Mouse (Mus musculus): Measurements from ENCODE around the gene Htra1. TPM values are rescaled to one million over a fixed set of nuclear protein-coding genes. Genes with fewer than 3 reads are reported as not detected.

Gene Htra1
- polyA plus RNA-seq, 1 experiment: 231 TPM

- DNase-seq: peak in 1 of 2 experiments; percentile 18
- TF ChIP-seq POLR2A (IDR thresholded peaks at IDR 0.05; ENCODE audit: borderline replicate concordance, insufficient read depth, low read length) (no peak), CTCF (IDR thresholded peaks at IDR 0.05; ENCODE audit: borderline replicate concordance, insufficient read depth, low read depth, low read length) (no peak)
- no peaks in the 10 kb centered on the region for H3K27me3 ChIP-seq (ENCODE audit: control insufficient read depth, insufficient read depth, low read length)
- peak overlapping the region; percentile 70 for H3K27ac ChIP-seq (ENCODE audit: insufficient read depth, low read length)
- no peak overlapping the region for H3K4me3 ChIP-seq (replicated peaks; ENCODE audit: insufficient read depth, low read depth, low read length)
- 16% methylated on average over 3 of the region's 3 CpGs for WGBS
- peaks cover 11% of the 10 kb centered on the region for H3K4me1 ChIP-seq (ENCODE audit: control insufficient read depth, insufficient read depth, low read length)
These were observed 39.8 kb upstream of the Htra1 start for GRCm38 (mm10) chr7:130896064-130896463.

- no peak overlapping the region for H3K27ac ChIP-seq (ENCODE audit: insufficient read depth, low read length)
- H3K27me3 ChIP-seq (ENCODE audit: control insufficient read depth, insufficient read depth, low read length): no peaks in the 10 kb centered on the region
- no peak for DNase-seq
- peaks cover 11% of the 10 kb centered on the region for H3K4me1 ChIP-seq (ENCODE audit: control insufficient read depth, insufficient read depth, low read length)
- WGBS: 88% methylated on average over 10 of the region's 10 CpGs
- no peak overlapping the region for H3K4me3 ChIP-seq (replicated peaks; ENCODE audit: insufficient read depth, low read depth, low read length)
- no peak for TF ChIP-seq CTCF (IDR thresholded peaks at IDR 0.05; ENCODE audit: borderline replicate concordance, insufficient read depth, low read depth, low read length)
These were observed 38.7 kb upstream of the Htra1 start for GRCm38 (mm10) chr7:130897201-130897600.

GRCm38 (mm10) chr7:130898373-130898772, 37.5 kb upstream of the Htra1 start:
- DNase-seq: peak in 1 of 2 experiments; percentile 19
- TF ChIP-seq CTCF (IDR thresholded peaks at IDR 0.05; ENCODE audit: borderline replicate concordance, insufficient read depth, low read depth, low read length): peak; percentile 13; the same call in 1 of the 2 replicates
- TF ChIP-seq POLR2A (IDR thresholded peaks at IDR 0.05; ENCODE audit: borderline replicate concordance, insufficient read depth, low read length): no peak
- no peak overlapping the region for H3K27ac ChIP-seq (ENCODE audit: insufficient read depth, low read length)
- WGBS: 63% methylated on average over 4 of the region's 4 CpGs
- no peak overlapping the region for H3K4me3 ChIP-seq (replicated peaks; ENCODE audit: insufficient read depth, low read depth, low read length)
- peaks cover 11% of the 10 kb centered on the region for H3K4me1 ChIP-seq (ENCODE audit: control insufficient read depth, insufficient read depth, low read length)
- H3K27me3 ChIP-seq (ENCODE audit: control insufficient read depth, insufficient read depth, low read length): no peaks in the 10 kb centered on the region

GRCm38 (mm10) chr7:130900233-130900848, 35.6 kb upstream of the Htra1 start:
- Histone ChIP-seq H3K27me3 (ENCODE audit: control insufficient read depth, insufficient read depth, low read length) (no peaks in the 10 kb centered on the region; the same call in 1 of the 2 replicates), H3K4me1 (ENCODE audit: control insufficient read depth, insufficient read depth, low read length) (peaks cover 9% of the 10 kb centered on the region; the same call in 1 of the 2 replicates), H3K27ac (ENCODE audit: insufficient read depth, low read length) (no peak overlapping the region), H3K4me3 (replicated peaks; ENCODE audit: insufficient read depth, low read depth, low read length) (no peak overlapping the region)
- TF ChIP-seq CTCF (IDR thresholded peaks at IDR 0.05; ENCODE audit: borderline replicate concordance, insufficient read depth, low read depth, low read length) (no peak), POLR2A (IDR thresholded peaks at IDR 0.05; ENCODE audit: borderline replicate concordance, insufficient read depth, low read length) (no peak)
- no peak for DNase-seq
- 94% methylated on average over 5 of the region's 5 CpGs for WGBS

- H3K27me3 ChIP-seq (ENCODE audit: control insufficient read depth, insufficient read depth, low read length): no peaks in the 10 kb centered on the region; the same call in 1 of the 2 replicates
- TF ChIP-seq POLR2A (IDR thresholded peaks at IDR 0.05; ENCODE audit: borderline replicate concordance, insufficient read depth, low read length) (no peak), CTCF (IDR thresholded peaks at IDR 0.05; ENCODE audit: borderline replicate concordance, insufficient read depth, low read depth, low read length) (no peak)
- H3K4me3 ChIP-seq (replicated peaks; ENCODE audit: insufficient read depth, low read depth, low read length): no peak overlapping the region
- no peak for DNase-seq
- H3K4me1 ChIP-seq (ENCODE audit: control insufficient read depth, insufficient read depth, low read length): no peaks in the 10 kb centered on the region
- no peak overlapping the region for H3K27ac ChIP-seq (ENCODE audit: insufficient read depth, low read length)
- 88% methylated on average over 1 of the region's 1 CpGs for WGBS
These were observed 33.0 kb upstream of the Htra1 start for GRCm38 (mm10) chr7:130902929-130903328.

- DNase-seq: peak in 1 of 2 experiments; percentile 3
These were observed 32.3 kb upstream of the Htra1 start for GRCm38 (mm10) chr7:130903505-130904074.

GRCm38 (mm10) chr7:130904571-130905365, 31.1 kb upstream of the Htra1 start:
- no peaks in the 10 kb centered on the region; the same call in 1 of the 2 replicates for H3K27me3 ChIP-seq (ENCODE audit: control insufficient read depth, insufficient read depth, low read length)
- TF ChIP-seq POLR2A (IDR thresholded peaks at IDR 0.05; ENCODE audit: borderline replicate concordance, insufficient read depth, low read length): no peak
- no peak for TF ChIP-seq CTCF (IDR thresholded peaks at IDR 0.05; ENCODE audit: borderline replicate concordance, insufficient read depth, low read depth, low read length)
- no peak overlapping the region for H3K27ac ChIP-seq (ENCODE audit: insufficient read depth, low read length)
- WGBS: 90% methylated on average over 13 of the region's 13 CpGs
- no peaks in the 10 kb centered on the region for H3K4me1 ChIP-seq (ENCODE audit: control insufficient read depth, insufficient read depth, low read length)
- no peak overlapping the region for H3K4me3 ChIP-seq (replicated peaks; ENCODE audit: insufficient read depth, low read depth, low read length)
- no peak for DNase-seq

More at GRCm38 (mm10) chr7:130903505-130904074, 32.3 kb upstream of the Htra1 start:
- H3K27me3 ChIP-seq (ENCODE audit: control insufficient read depth, insufficient read depth, low read length): no peaks in the 10 kb centered on the region; the same call in 1 of the 2 replicates
- H3K4me3 ChIP-seq (replicated peaks; ENCODE audit: insufficient read depth, low read depth, low read length): no peak overlapping the region
- TF ChIP-seq POLR2A (IDR thresholded peaks at IDR 0.05; ENCODE audit: borderline replicate concordance, insufficient read depth, low read length): no peak
- no peak for TF ChIP-seq CTCF (IDR thresholded peaks at IDR 0.05; ENCODE audit: borderline replicate concordance, insufficient read depth, low read depth, low read length)
- WGBS: 82% methylated on average over 16 of the region's 16 CpGs
- H3K27ac ChIP-seq (ENCODE audit: insufficient read depth, low read length): no peak overlapping the region
- H3K4me1 ChIP-seq (ENCODE audit: control insufficient read depth, insufficient read depth, low read length): no peaks in the 10 kb centered on the region

Data from cerebellum, adult 2 months (tissue).